Mouse (Mus musculus) intestine, postnatal 0 days (tissue): Measurements from ENCODE around the gene Cyb5d1. TPM values are rescaled to one million over a fixed set of nuclear protein-coding genes. Genes with fewer than 3 reads are reported as not detected.

Source experiments
- ATAC-seq: fragments of 200-750 bp; cut with Nextera tagmentation; 2 replicates; pipeline ENCODE4 v1.8.0; 2017; ENCODE audit warnings: mild to moderate bottlenecking, moderate TSS enrichment, moderate library complexity
- H3K27ac ChIP-seq: fragments of 300-500 bp; sonication (generic); 2 replicates; pipeline ENCODE4 v1.5.1; 2014; ENCODE audit warnings: mild to moderate bottlenecking, low read depth, low read length, moderate library complexity
- H3K27me3 ChIP-seq: fragments of 300-500 bp; sonication (generic); replicated peaks from 2 replicates; pipeline ENCODE4 v1.6.1; 2014; ENCODE audit warnings: low read length, mixed read lengths; ENCODE audit not compliant: control insufficient read depth, insufficient read depth
- H3K36me3 ChIP-seq: fragments of 300-500 bp; sonication (generic); 2 replicates; pipeline ENCODE4 v1.6.1; 2014; ENCODE audit warnings: mild to moderate bottlenecking, moderate library complexity; ENCODE audit not compliant: control insufficient read depth, insufficient read depth
- H3K4me1 ChIP-seq: fragments of 300-500 bp; sonication (generic); replicated peaks from 2 replicates; pipeline ENCODE4 v1.6.1; 2014; ENCODE audit warnings: antibody characterized with exemption, low read length, mixed read lengths; ENCODE audit not compliant: control insufficient read depth, insufficient read depth
- H3K4me2 ChIP-seq: fragments of 300-500 bp; sonication (generic); replicated peaks from 2 replicates; pipeline ENCODE4 v1.6.1; 2014; ENCODE audit warnings: low read depth, mild to moderate bottlenecking, moderate library complexity
- H3K4me3 ChIP-seq: fragments of 300-500 bp; sonication (generic); 2 replicates; pipeline ENCODE4 v1.5.1; 2014; ENCODE audit warnings: low read depth, low read length
- H3K9ac ChIP-seq: fragments of 300-500 bp; sonication (generic); 2 replicates; pipeline ENCODE4 v1.6.1; 2014; ENCODE audit warnings: mild to moderate bottlenecking, low read depth, low read length
- H3K9me3 ChIP-seq: fragments of 300-500 bp; sonication (generic); 2 replicates; pipeline ENCODE4 v1.6.1; 2016; ENCODE audit warnings: mixed run types; ENCODE audit not compliant: control insufficient read depth
- CTCF ChIP-seq: sonication (generic); IDR thresholded peaks from 2 replicates; pipeline ENCODE4 v1.5.1; 2016; ENCODE audit warnings: low read depth, mild to moderate bottlenecking, control low read depth, antibody characterized with exemption, moderate library complexity
- WGBS: fragments of 180-500 bp; shearing (Covaris S2); extraction: QIAGEN DNeasy Blood & Tissue Kit; methylation state at CpG from one replicate; pipeline ENCODE4 v1.1.7; 2014; 5-methylcytosine and 5-hydroxymethylcytosine counted together
- polyA plus RNA-seq: library from polyadenylated mRNA; unstranded; fragments of >200 nt; fragmentation: Nextera tagmentation; extraction: Ambion mirVana; gene quantifications from 2 replicates; pipeline ENCODE4 v1.2.1, GENCODE M21; 2015

Gene Cyb5d1
- polyA plus RNA-seq, 1 experiment from 2014 or later: 8.9 TPM

DNA sequence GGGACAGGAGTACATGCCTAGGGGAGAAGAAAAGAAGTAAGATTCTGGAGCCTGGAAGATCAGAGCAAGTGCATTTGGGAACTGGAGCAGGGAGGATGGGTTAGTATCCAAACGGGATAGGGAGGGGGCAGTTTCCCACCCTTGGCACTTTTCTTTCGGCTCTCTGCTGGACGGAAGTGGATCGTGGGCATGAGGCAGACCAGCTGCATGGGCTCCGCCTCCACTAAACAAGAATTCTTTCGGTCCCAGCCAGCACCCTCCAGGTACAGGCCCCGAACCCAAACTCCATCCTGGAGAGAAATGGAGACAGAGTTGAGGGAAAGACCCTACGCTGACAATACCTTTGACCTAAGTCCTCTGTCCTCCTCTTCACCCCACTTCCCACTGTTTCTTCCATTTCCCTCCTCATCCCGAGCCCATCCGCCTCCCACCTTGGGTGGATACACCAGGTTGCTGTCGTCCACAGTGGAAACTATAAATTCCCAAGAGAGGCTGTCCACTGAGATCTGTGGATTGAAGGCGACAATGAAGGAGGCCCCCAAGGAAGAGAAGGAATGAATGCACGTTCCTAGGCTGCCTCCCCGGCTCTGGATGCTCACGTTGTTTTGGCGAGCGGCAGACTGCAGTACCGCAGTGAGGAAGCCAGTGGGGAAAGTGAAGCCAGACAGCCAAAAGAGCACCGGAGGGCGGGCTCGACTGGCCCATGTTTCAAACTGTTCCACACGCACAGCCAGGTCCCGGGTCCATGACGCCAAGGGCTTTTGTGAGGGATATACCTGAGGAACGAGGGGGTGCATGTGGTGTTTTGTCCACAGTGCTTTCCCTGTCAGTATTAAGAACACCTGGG, 25.9 kb upstream of the Cyb5d1 start:
- Histone ChIP-seq H3K27ac (no peak overlapping the region), H3K4me3 (no peak overlapping the region), H3K9ac (no peak overlapping the region), H3K4me2 (peak overlapping the region; percentile 86; the same call in 1 of the 2 replicates), H3K27me3 (peaks cover 9% of the 10 kb centered on the region; the same call in 1 of the 2 replicates), H3K36me3 (no peaks in the 10 kb centered on the region), H3K4me1 (peaks cover 5% of the 10 kb centered on the region; the same call in 1 of the 2 replicates), H3K9me3 (no peaks in the 10 kb centered on the region)
- 35% methylated on average over 25 of the region's 25 CpGs for WGBS
- TF ChIP-seq CTCF: no peak
- no peak for ATAC-seq

DNA sequence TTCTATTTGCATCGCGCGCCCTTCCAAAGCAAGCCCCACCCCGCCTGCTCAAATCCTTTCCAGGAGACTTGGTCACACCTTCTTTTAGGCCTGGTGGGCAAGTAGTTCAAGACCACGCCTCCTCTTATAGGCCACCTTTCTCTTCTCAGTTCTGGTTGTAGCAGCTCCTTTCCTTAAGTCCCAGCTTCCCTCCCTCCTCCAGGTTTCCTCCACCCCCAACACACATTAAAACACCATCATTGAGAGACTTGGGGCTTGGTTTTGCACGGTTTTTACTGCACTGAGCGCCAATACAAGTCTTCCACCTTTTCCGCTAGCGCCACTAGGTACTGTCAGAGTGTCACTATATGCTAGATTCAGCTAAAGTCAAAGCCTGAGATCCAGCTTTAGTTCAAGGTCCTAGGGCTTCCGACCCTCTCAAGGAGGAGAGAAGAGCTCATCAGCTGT, 25.1 kb upstream of the Cyb5d1 start:
- H3K4me3 ChIP-seq: peak overlapping the region; percentile 47
- H3K27me3 ChIP-seq: peaks cover 9% of the 10 kb centered on the region; the same call in 1 of the 2 replicates
- H3K9ac ChIP-seq: no peak overlapping the region
- peak overlapping the region; percentile 86 for H3K4me2 ChIP-seq
- no peak overlapping the region for H3K27ac ChIP-seq
- no peak for ATAC-seq
- no peak for TF ChIP-seq CTCF
- H3K4me1 ChIP-seq: peaks cover 5% of the 10 kb centered on the region; the same call in 1 of the 2 replicates
- WGBS: 23% methylated on average over 10 of the region's 10 CpGs
- H3K36me3 ChIP-seq: no peaks in the 10 kb centered on the region
- no peaks in the 10 kb centered on the region for H3K9me3 ChIP-seq

DNA sequence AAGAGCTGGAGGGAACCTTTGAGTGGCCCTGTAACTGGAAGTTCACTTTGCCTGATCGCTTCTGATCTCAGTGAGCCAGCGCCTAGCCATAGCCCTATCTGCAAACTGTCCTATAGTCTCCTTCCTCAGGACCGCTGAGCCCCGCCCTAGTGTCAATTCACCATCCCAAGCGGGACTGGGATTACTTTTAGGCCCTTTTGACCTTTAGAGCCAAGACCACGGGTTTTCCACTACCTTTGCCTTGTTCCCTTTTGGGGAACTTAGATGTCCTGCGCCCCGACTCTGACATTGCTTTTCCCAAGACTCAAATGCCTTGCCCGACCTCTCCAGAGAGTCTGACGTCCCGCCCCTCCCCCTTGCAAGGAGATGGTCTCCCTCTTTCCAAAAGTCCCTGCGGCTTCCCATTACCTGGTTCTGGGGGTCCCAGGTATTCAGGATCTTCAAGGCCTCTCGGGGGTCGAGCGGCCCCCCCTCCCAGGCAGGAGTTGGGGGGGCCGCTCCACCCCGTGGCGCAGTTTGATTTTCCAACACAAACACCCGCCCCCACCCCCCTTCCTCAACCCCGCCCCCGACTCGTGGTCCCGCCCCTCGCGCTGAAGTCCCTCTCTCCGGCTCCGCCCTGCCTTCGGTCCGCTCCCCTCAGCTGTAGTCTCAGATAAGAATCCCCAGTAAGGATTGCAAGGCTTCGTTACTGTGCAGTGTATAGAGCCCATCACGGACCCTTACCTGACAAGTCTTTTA, 24.6 kb upstream of the Cyb5d1 start:
- Histone ChIP-seq H3K4me3 (peak overlapping the region; percentile 47), H3K27me3 (peaks cover 9% of the 10 kb centered on the region; the same call in 1 of the 2 replicates), H3K9me3 (no peaks in the 10 kb centered on the region), H3K4me1 (peaks cover 7% of the 10 kb centered on the region; the same call in 1 of the 2 replicates), H3K4me2 (peak overlapping the region; percentile 86), H3K27ac (peak overlapping the region; percentile 95), H3K9ac (peak overlapping the region; percentile 37), H3K36me3 (no peaks in the 10 kb centered on the region)
- ATAC-seq: no peak
- under 1% methylated on average over 31 of the region's 31 CpGs for WGBS
- no peak for TF ChIP-seq CTCF

DNA sequence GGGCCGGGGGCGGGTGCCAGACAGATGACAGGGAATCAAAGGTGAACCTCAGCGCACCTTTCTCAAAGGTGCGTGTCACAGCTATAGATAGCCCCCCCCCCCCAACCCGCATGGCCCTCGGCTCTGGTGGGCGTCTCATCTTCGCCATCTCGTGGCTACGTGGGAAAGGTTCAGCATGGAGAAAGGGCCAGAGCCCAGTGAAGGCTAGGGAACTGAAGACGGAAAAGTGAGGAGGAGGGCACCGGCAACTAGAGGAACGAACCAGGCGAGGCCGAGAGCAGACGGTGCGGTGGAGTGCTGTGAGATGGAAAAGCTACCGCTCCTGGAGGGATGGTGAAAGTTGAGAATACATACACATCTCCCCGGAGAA, 24.0 kb upstream of the Cyb5d1 start:
- ATAC-seq: no peak
- Histone ChIP-seq H3K4me2 (peak overlapping the region; percentile 86), H3K4me1 (peaks cover 9% of the 10 kb centered on the region), H3K4me3 (peak overlapping the region; percentile 47), H3K9ac (peak overlapping the region; percentile 37; the same call in 1 of the 2 replicates), H3K27me3 (peaks cover 9% of the 10 kb centered on the region; the same call in 1 of the 2 replicates), H3K9me3 (no peaks in the 10 kb centered on the region), H3K27ac (peak overlapping the region; percentile 95), H3K36me3 (no peaks in the 10 kb centered on the region)
- peak; percentile 73 for TF ChIP-seq CTCF
- WGBS: under 1% methylated on average over 19 of the region's 19 CpGs

DNA sequence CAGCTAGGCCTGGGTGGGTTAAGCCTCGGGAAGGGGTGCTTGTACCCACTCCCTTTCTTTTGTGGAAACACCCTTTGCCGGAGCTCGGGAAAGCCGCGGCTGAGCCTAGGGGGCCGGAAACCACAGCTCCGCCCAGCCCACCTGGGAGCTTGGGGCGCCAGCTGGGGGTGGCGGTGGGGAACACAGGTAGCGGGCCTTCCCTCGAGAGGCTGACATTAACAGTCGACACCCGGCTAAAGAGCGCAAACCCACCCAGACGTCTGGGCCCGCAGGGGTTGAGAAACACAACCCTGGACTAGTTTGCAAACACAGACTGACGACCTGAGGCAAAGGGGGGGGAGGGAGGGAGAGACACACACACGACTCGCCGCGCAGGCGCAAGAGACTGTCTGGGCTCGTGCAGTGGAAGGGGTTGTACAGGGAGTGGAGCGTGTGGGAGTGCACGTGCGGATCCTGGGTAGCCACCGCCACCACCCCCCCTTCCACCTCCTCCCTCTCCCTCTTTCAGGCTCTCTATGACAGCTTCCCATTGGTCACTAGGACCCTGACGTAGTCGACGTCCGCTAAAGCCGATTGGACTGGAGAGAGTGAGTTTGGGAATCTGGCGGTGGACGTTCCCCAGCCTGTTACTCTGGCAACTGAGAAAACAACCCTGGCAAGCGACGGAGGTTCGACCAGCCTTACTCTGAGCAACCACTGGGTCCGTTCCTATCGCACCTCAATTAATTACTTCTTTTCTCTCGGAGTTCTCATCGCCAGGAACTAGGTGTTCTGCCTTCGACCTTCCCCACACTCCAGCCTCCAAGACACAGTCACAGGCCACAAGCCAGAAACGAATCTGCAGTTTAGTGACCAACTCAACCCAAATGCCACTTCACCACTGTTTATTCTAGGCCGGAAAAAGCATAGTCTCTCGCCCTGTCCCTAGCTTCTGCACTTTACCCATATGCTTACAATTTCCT, 23.3 kb upstream of the Cyb5d1 start:
- Histone ChIP-seq H3K4me2 (peak overlapping the region; percentile 86), H3K9me3 (no peaks in the 10 kb centered on the region), H3K36me3 (no peaks in the 10 kb centered on the region), H3K27ac (peak overlapping the region; percentile 95), H3K9ac (peak overlapping the region; percentile 47), H3K4me1 (peaks cover 16% of the 10 kb centered on the region), H3K4me3 (peak overlapping the region; percentile 47), H3K27me3 (peaks cover 9% of the 10 kb centered on the region; the same call in 1 of the 2 replicates)
- peak; percentile 77 for ATAC-seq
- TF ChIP-seq CTCF: no peak; the same call in 1 of the 2 replicates
- WGBS: under 1% methylated on average over 45 of the region's 45 CpGs
